ENCODE assay signal across 24 mouse cellular contexts in genomic region chr4:32373527-32373926, GRCm38 (mm10).
A peak's percentile ranks its signal among the peaks of the same experiment; 100 is the strongest.
DNase-seq lines count a peak whose midpoint lies in the region; ATAC-seq and TF ChIP-seq lines count a peak whose summit lies in the region.
"Had no signal": no experiment of that assay in that cellular context is flagged by ENCODE, and none has a peak within 500 bp of the region (broad histone marks: within the 10 kb centered on the region; RNA-seq: fewer than 3 reads in every experiment).

No protein-coding gene starts in this region.

- TF ChIP-seq RAD21 in CH12.LX (IDR thresholded peaks at IDR 0.05; ENCODE audit: low read depth, low read length), result no peak

- peaks cover 80% of the 10 kb centered on the region for H3K4me1 ChIP-seq in forebrain, embryonic 13.5 days
- H3K4me1 ChIP-seq in forebrain, embryonic 12.5 days, result peaks cover 71% of the 10 kb centered on the region
- peaks cover 88% of the 10 kb centered on the region for H3K4me1 ChIP-seq in heart, embryonic 13.5 days
- 0 out of 2 replicates have a peak, but pooled peaks cover 4% of the 10 kb centered on the region for H3K4me1 ChIP-seq in kidney, postnatal 0 days (replicated peaks; ENCODE audit: insufficient read depth, low read length)
- peaks cover 6 to 36% of the 10 kb centered on the region in 2 experiments for H3K4me1 ChIP-seq in CH12.LX (ENCODE audit: control insufficient read depth in 1 of 2, insufficient read depth in 2 of 2)

- no peak for TF ChIP-seq POLR2A in CH12.LX (IDR thresholded peaks at IDR 0.05; ENCODE audit: low read depth, low read length)

- H3K27me3 ChIP-seq in forebrain, embryonic 13.5 days, result no peaks in the 10 kb centered on the region
- H3K27me3 ChIP-seq in forebrain, embryonic 12.5 days, result no peaks in the 10 kb centered on the region
- H3K27me3 ChIP-seq in heart, embryonic 13.5 days (replicated peaks), result no peaks in the 10 kb centered on the region
- no peaks in the 10 kb centered on the region for H3K27me3 ChIP-seq in kidney, postnatal 0 days (ENCODE audit: insufficient read depth, low read length)
- peaks cover 3% of the 10 kb centered on the region for H3K27me3 ChIP-seq in CH12.LX (replicated peaks)
- H3K27me3 ChIP-seq: heart, embryonic 15.5 days; hindbrain, embryonic 15.5 days; Patski had no signal

- 77% methylated on average over 3 of the region's 3 CpGs for WGBS in forebrain, embryonic 13.5 days
- 68% methylated on average over 3 of the region's 3 CpGs for WGBS in forebrain, embryonic 12.5 days
- whole genome bisulfite sequencing in heart, embryonic 13.5 days, result 31% methylated on average over 3 of the region's 3 CpGs
- WGBS in kidney, postnatal 0 days, result 42% methylated on average over 3 of the region's 3 CpGs

- in situ Hi-C loops in CH12.LX (cut with MboI; ENCODE audit: low pct_ligation_motif_present, low pct_unique_long_range_greater_than_20kb, low sequenced_read_pairs), result no loop called here

- no peak for DNase-seq in heart, postnatal 36 days
- peak; percentile 60 for DNase-seq in kidney, postnatal 0 days (ENCODE audit: low spot score)
- DNase-seq in kidney, postnatal 10 days, result no peak
- DNase-seq in CH12.LX (ENCODE audit: extremely low read depth), result peak; percentile 13
- no peak for DNase-seq in frontal cortex, postnatal 36 days (ENCODE audit: low spot score in 2 of 2)
- DNase-seq: adrenal gland, postnatal 14 days; cerebellum, adult 11-12 months; cerebellum, adult 9-11 months; cerebellum, postnatal 36 days; heart, adult 18-20 months; heart, postnatal 14 days had no signal

- H3K27ac ChIP-seq in forebrain, embryonic 13.5 days, result peak overlapping the region; percentile 78
- no peak overlapping the region for H3K27ac ChIP-seq in forebrain, embryonic 12.5 days
- H3K27ac ChIP-seq in heart, embryonic 13.5 days (replicated peaks), result no peak overlapping the region
- no peak overlapping the region for H3K27ac ChIP-seq in kidney, postnatal 0 days
- no peak overlapping the region for H3K27ac ChIP-seq in CH12.LX (ENCODE audit: insufficient read depth, low read depth)
- H3K27ac ChIP-seq: embryonic facial prominence, embryonic 15.5 days; forebrain, embryonic 10.5 days; heart, embryonic 15.5 days had no signal

- H3K36me3 ChIP-seq in forebrain, embryonic 13.5 days (ENCODE audit: poor library complexity, severe bottlenecking), result 0 out of 2 replicates have a peak, but pooled peaks cover 4% of the 10 kb centered on the region
- no peaks in the 10 kb centered on the region for H3K36me3 ChIP-seq in forebrain, embryonic 12.5 days (replicated peaks)
- H3K36me3 ChIP-seq in heart, embryonic 13.5 days, result no peaks in the 10 kb centered on the region
- H3K36me3 ChIP-seq in kidney, postnatal 0 days (ENCODE audit: insufficient read depth, low read length), result no peaks in the 10 kb centered on the region
- H3K36me3 ChIP-seq in CH12.LX (replicated peaks in 1 of 2; ENCODE audit: control insufficient read depth in 1 of 2, insufficient read depth in 1 of 2, low read length in 1 of 2), result no peaks in the 10 kb centered on the region
- H3K36me3 ChIP-seq: embryonic facial prominence, embryonic 15.5 days; forebrain, embryonic 10.5 days; heart, embryonic 15.5 days; hindbrain, embryonic 10.5 days; hindbrain, embryonic 15.5 days had no signal

- H3K4me3 ChIP-seq in forebrain, embryonic 13.5 days, result no peak overlapping the region
- no peak overlapping the region for H3K4me3 ChIP-seq in forebrain, embryonic 12.5 days (replicated peaks)
- no peak overlapping the region for H3K4me3 ChIP-seq in heart, embryonic 13.5 days
- H3K4me3 ChIP-seq in kidney, postnatal 0 days (replicated peaks; ENCODE audit: low read depth, low read length), result no peak overlapping the region
- no peak overlapping the region for H3K4me3 ChIP-seq in CH12.LX (replicated peaks in 1 of 3; ENCODE audit: low read depth in 2 of 3, low read length in 2 of 3, poor library complexity in 1 of 3)
- H3K4me3 ChIP-seq: embryonic facial prominence, embryonic 15.5 days; erythroblast, embryonic 14.5 days; forebrain, embryonic 10.5 days; heart, embryonic 15.5 days; hindbrain, embryonic 10.5 days; hindbrain, embryonic 15.5 days had no signal

- H3K79me2 ChIP-seq in CH12.LX (replicated peaks; ENCODE audit: control insufficient read depth, extremely low read depth, insufficient read depth, poor library complexity, severe bottlenecking), result no peaks in the 10 kb centered on the region

- TF ChIP-seq CTCF in kidney, postnatal 0 days (IDR thresholded peaks at IDR 0.05; ENCODE audit: low read depth), result no peak
- no peak for TF ChIP-seq CTCF in CH12.LX (conservative IDR thresholded peaks at IDR 0.05 in 1 of 2, IDR thresholded peaks at IDR 0.05 in 1 of 2; ENCODE audit: low read depth in 2 of 2, low read length in 2 of 2)

- no peak overlapping the region for H3K9ac ChIP-seq in forebrain, embryonic 13.5 days
- no peak overlapping the region for H3K9ac ChIP-seq in forebrain, embryonic 12.5 days
- H3K9ac ChIP-seq in heart, embryonic 13.5 days, result no peak overlapping the region
- no peak overlapping the region for H3K9ac ChIP-seq in kidney, postnatal 0 days (ENCODE audit: low read depth, low read length)
- no peak overlapping the region for H3K9ac ChIP-seq in CH12.LX (ENCODE audit: insufficient read depth, low read depth)
- H3K9ac ChIP-seq: embryonic facial prominence, embryonic 15.5 days; heart, embryonic 15.5 days had no signal

- H3K4me2 ChIP-seq in forebrain, embryonic 13.5 days, result no peak overlapping the region
- H3K4me2 ChIP-seq in forebrain, embryonic 12.5 days, result no peak overlapping the region
- H3K4me2 ChIP-seq in heart, embryonic 13.5 days, result peak overlapping the region; percentile 24
- no peak overlapping the region for H3K4me2 ChIP-seq in kidney, postnatal 0 days (ENCODE audit: low read length)
- H3K4me2 ChIP-seq in CH12.LX (ENCODE audit: insufficient read depth, low read depth, poor library complexity, severe bottlenecking), result no peak overlapping the region
- H3K4me2 ChIP-seq: embryonic facial prominence, embryonic 15.5 days had no signal

- intact Hi-C loops in heart, postnatal 36 days (cut with DNase I), result no loop called here

- no peak for ATAC-seq in forebrain, embryonic 13.5 days
- no peak for ATAC-seq in forebrain, embryonic 12.5 days (ENCODE audit: low FRiP score)
- ATAC-seq in heart, embryonic 13.5 days (ENCODE audit: extremely low read depth, insufficient number of reproducible peaks, low FRiP score, low TSS enrichment), result no peak
- no peak for ATAC-seq in kidney, postnatal 0 days (replicated peaks; ENCODE audit: low FRiP score, low read depth)
- ATAC-seq: activated CD4-positive, CD25-positive, alpha-beta regulatory T cell, adult 4 months; inflammation-experienced regulatory T-cells, adult 6 months; intestine, postnatal 0 days; Patski had no signal

- no peaks in the 10 kb centered on the region for H3K9me3 ChIP-seq in forebrain, embryonic 13.5 days (replicated peaks)
- no peaks in the 10 kb centered on the region for H3K9me3 ChIP-seq in forebrain, embryonic 12.5 days
- H3K9me3 ChIP-seq in heart, embryonic 13.5 days, result no peaks in the 10 kb centered on the region
- no peaks in the 10 kb centered on the region for H3K9me3 ChIP-seq in kidney, postnatal 0 days (replicated peaks; ENCODE audit: low read length)
- H3K9me3 ChIP-seq in CH12.LX (replicated peaks; ENCODE audit: low read length), result no peaks in the 10 kb centered on the region
- H3K9me3 ChIP-seq: embryonic facial prominence, embryonic 15.5 days; forebrain, embryonic 10.5 days; heart, embryonic 15.5 days; hindbrain, embryonic 10.5 days; hindbrain, embryonic 15.5 days had no signal

- TF ChIP-seq EP300 in CH12.LX (IDR thresholded peaks at IDR 0.05; ENCODE audit: low read length), result no peak

- dilution Hi-C loops in CH12.LX (cut with MboI; ENCODE audit: extremely low pct_ligation_motif_present, extremely low pct_unique_long_range_greater_than_20kb, low sequenced_read_pairs), result no loop called here

TF ChIP-seq in CH12.LX, 34 proteins besides CTCF, POLR2A, EP300 and RAD21:
- TF ChIP-seq JUND (conservative IDR thresholded peaks at IDR 0.05; ENCODE audit: low read depth, low read length), result no peak
- TF ChIP-seq MXI1 (IDR thresholded peaks at IDR 0.05; ENCODE audit: low read depth, low read length), result no peak
- no peak for TF ChIP-seq NRF1 (IDR thresholded peaks at IDR 0.05; ENCODE audit: low read depth, low read length)
- no peak for TF ChIP-seq ZKSCAN1 (IDR thresholded peaks at IDR 0.05; ENCODE audit: borderline replicate concordance, low read depth, low read length)
- TF ChIP-seq MAZ (IDR thresholded peaks at IDR 0.05; ENCODE audit: low read depth, low read length), result no peak
- TF ChIP-seq ZMIZ1 (IDR thresholded peaks at IDR 0.05; ENCODE audit: low read depth, low read length), result no peak
- no peak for TF ChIP-seq E2F4 (IDR thresholded peaks at IDR 0.05; ENCODE audit: insufficient replicate concordance, low read depth, low read length)
- TF ChIP-seq HCFC1 (IDR thresholded peaks at IDR 0.05; ENCODE audit: low read depth, low read length), result no peak
- no peak for TF ChIP-seq MAX (IDR thresholded peaks at IDR 0.05; ENCODE audit: low read length)
- no peak for TF ChIP-seq ELF1 (IDR thresholded peaks at IDR 0.05; ENCODE audit: low read depth, low read length)
- TF ChIP-seq GABPA (IDR thresholded peaks at IDR 0.05; ENCODE audit: insufficient replicate concordance, low read depth, low read length), result no peak
- TF ChIP-seq CHD1 (IDR thresholded peaks at IDR 0.05; ENCODE audit: low read depth, low read length), result no peak
- no peak for TF ChIP-seq UBTF (IDR thresholded peaks at IDR 0.05; ENCODE audit: low read depth, low read length)
- TF ChIP-seq MAFK (IDR thresholded peaks at IDR 0.05; ENCODE audit: insufficient replicate concordance, low read length), result no peak
- no peak for TF ChIP-seq TBP (conservative IDR thresholded peaks at IDR 0.05; ENCODE audit: low read depth, low read length)

Comparison
In these comparisons a context has a peak if more than half of its experiments do, and no peak if none do; other contexts are left out.
1. DNase-seq: peak in kidney, postnatal 0 days (single experiment) and CH12.LX (single experiment); none in heart, postnatal 36 days (0 of 2), kidney, postnatal 10 days (single experiment) and frontal cortex, postnatal 36 days (0 of 2).